Mouse (Mus musculus): ENCODE measurements around the gene Pcdh19.

Pcdh19 gene

GRCm38 (mm10) chrX:133602068-133602467 is 86.7 kb downstream of the Pcdh19 start:
- TF ChIP-seq GATA4 (IDR thresholded peaks at IDR 0.05; ENCODE audit: insufficient replicate concordance, low read length) = no peak

- TF ChIP-seq GATA4 (IDR thresholded peaks at IDR 0.05; ENCODE audit: insufficient replicate concordance, low read length) = no peak
Observed at GRCm38 (mm10) chrX:133601658-133602057, 87.1 kb downstream of the Pcdh19 start.

GRCm38 (mm10) chrX:133601195-133601594 is 87.6 kb downstream of the Pcdh19 start:
- TF ChIP-seq GATA4 (IDR thresholded peaks at IDR 0.05; ENCODE audit: insufficient replicate concordance, low read length) = no peak

GRCm38 (mm10) chrX:133575601-133576382 is 113.0 kb downstream of the Pcdh19 start:
- TF ChIP-seq GATA4 (IDR thresholded peaks at IDR 0.05; ENCODE audit: insufficient replicate concordance, low read length) = no peak

GRCm38 (mm10) chrX:133565355-133565754 is 123.4 kb downstream of the Pcdh19 start:
- no peak for TF ChIP-seq GATA4 (IDR thresholded peaks at IDR 0.05; ENCODE audit: insufficient replicate concordance, low read length)

Measured in liver, adult (tissue).